Mouse (Mus musculus) splenic B cell, adult 2 months (primary cell): ENCODE data around the gene Ifnlr1.
"Not testable (repeated sequence)": the region's sequence is repeated elsewhere in the genome, so short reads cannot be mapped to it uniquely, and the experiment has no call there.

ENCODE experiments used
- DNase-seq: peaks from one replicate; pipeline ENCODE4 v3.0.0-alpha.2; 2011; ENCODE audit warnings: low read depth, low spot score
- H3K27me3 ChIP-seq: 2 replicates; pipeline ENCODE4 v1.6.1; 2012; ENCODE audit warnings: mild to moderate bottlenecking, low read length, moderate library complexity, mixed read lengths; ENCODE audit not compliant: control insufficient read depth, poor library complexity, insufficient read depth, severe bottlenecking
- H3K36me3 ChIP-seq: 2 replicates; pipeline ENCODE4 v1.6.1; 2012; ENCODE audit warnings: mild to moderate bottlenecking, low read length, moderate library complexity, mixed read lengths; ENCODE audit not compliant: control insufficient read depth, poor library complexity, insufficient read depth, severe bottlenecking

Gene Ifnlr1

GRCm38 (mm10) chr4:135709072-135709564 lies 23.0 kb downstream of the Ifnlr1 start:
- no peaks in the 10 kb centered on the region for H3K27me3 ChIP-seq
- no peaks in the 10 kb centered on the region for H3K36me3 ChIP-seq
- DNase-seq: peak; percentile 85

DNA sequence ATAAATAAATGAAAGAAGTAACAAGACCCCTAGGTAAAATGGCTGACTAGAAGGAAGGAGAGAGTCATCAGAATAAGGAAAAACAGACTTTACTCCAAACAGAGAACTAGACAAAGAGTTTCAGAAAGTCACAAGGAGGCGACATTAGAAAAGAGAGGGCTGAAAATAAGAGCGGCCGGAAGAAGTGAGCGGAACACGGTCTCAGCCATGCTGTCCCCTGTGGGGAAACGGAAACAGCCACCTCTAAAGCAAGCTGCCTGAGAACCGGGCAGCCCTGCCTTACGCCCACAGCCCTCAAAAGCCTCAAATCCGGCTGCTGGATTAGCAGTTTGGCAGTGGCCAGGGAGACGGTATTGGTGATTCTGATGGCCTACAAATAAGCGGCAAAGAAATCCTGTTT lies 23.5 kb downstream of the Ifnlr1 start:
- Histone ChIP-seq H3K36me3 (no peaks in the 10 kb centered on the region), H3K27me3 (no peaks in the 10 kb centered on the region)
- DNase-seq: peak; percentile 59

- no peaks in the 10 kb centered on the region for H3K27me3 ChIP-seq
- DNase-seq: no peak
- no peaks in the 10 kb centered on the region for H3K36me3 ChIP-seq
These were observed 24.3 kb downstream of the Ifnlr1 start for GRCm38 (mm10) chr4:135710392-135710791.

- no peak for DNase-seq
- Histone ChIP-seq H3K27me3 (no peaks in the 10 kb centered on the region), H3K36me3 (no peaks in the 10 kb centered on the region)
These were observed 28.7 kb downstream of the Ifnlr1 start for GRCm38 (mm10) chr4:135714776-135715175.

DNA sequence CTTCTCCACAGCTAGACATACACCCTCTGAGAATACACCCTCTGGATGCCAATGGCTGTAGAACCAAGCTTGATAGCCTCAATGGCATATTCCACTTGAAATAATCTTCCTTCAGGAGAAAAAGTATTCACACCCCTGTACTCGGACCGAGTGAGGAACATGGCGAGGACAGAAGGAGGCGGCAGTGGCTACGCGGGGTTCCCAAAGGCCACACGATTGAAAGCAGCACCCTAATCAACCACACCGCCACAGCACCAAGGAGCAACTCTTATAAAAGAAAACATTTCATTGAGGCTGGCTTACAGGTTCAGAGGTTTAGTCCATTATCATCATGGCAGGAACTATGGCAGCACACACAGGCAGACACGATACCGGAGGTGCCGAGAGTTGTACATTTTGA lies 30.4 kb downstream of the Ifnlr1 start:
- not testable (repeated sequence) for H3K36me3 ChIP-seq, H3K27me3 ChIP-seq, DNase-seq

DNA sequence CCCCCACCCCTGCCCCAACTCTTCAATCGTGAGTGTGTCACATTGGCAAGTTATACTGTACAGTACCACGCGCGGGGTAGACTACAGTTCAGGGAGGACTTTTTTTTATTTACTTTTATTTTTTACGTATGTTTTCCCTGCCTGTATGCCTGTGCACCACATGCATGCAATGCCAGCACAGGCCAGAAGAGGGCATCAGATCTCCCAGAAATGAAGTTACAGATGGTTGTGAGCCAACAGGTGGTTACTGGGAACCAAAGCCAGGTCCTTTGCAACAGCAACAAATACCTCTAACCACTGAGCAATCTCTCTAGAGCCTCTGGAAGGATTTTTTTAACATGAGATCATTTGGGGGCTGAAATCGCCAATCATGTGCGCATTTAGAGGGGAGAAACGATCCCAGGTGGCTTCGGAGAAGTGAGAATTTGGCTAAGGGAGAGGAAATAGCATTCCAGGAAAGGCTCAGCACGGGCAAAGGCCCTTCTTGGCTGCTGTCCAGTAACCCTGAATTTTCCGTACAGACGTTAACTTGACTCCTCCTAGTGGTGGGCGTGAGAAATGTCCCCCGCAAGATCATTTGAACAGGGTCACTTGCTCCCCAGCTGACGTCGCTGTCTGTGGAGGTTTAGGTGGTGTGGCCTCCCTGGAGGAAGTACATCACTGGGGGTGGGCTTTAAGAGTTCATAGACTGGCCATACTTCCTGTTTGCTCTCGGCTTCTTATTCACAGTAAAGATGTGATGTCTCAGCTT lies 36.6 kb downstream of the Ifnlr1 start:
- peak; percentile 27 for DNase-seq
- Histone ChIP-seq H3K27me3 (no peaks in the 10 kb centered on the region), H3K36me3 (no peaks in the 10 kb centered on the region)

- no peak for DNase-seq
- Histone ChIP-seq H3K36me3 (no peaks in the 10 kb centered on the region; the same call in 1 of the 2 replicates), H3K27me3 (no peaks in the 10 kb centered on the region)
These were observed 40.3 kb downstream of the Ifnlr1 start for GRCm38 (mm10) chr4:135726416-135726815.

GRCm38 (mm10) chr4:135727817-135728216 lies 41.7 kb downstream of the Ifnlr1 start, which contains the start of gene Il22ra1:
Gene Il22ra1, plus strand, starts transcription at chr4:135728172.
- no peaks in the 10 kb centered on the region for H3K27me3 ChIP-seq
- H3K36me3 ChIP-seq: no peaks in the 10 kb centered on the region; the same call in 1 of the 2 replicates
- no peak for DNase-seq

GRCm38 (mm10) chr4:135730204-135730603 lies 44.1 kb downstream of the Ifnlr1 start:
- DNase-seq: no peak

GRCm38 (mm10) chr4:135730951-135731350 lies 44.9 kb downstream of the Ifnlr1 start:
- H3K36me3 ChIP-seq: no peaks in the 10 kb centered on the region; the same call in 1 of the 2 replicates
- no peak for DNase-seq
- H3K27me3 ChIP-seq: no peaks in the 10 kb centered on the region

More at GRCm38 (mm10) chr4:135730204-135730603, 44.1 kb downstream of the Ifnlr1 start:
- H3K27me3 ChIP-seq: no peaks in the 10 kb centered on the region
- H3K36me3 ChIP-seq: no peaks in the 10 kb centered on the region; the same call in 1 of the 2 replicates

GRCm38 (mm10) chr4:135733901-135734300 lies 47.8 kb downstream of the Ifnlr1 start:
- DNase-seq: no peak
- Histone ChIP-seq H3K27me3 (no peaks in the 10 kb centered on the region), H3K36me3 (no peaks in the 10 kb centered on the region; the same call in 1 of the 2 replicates)

DNA sequence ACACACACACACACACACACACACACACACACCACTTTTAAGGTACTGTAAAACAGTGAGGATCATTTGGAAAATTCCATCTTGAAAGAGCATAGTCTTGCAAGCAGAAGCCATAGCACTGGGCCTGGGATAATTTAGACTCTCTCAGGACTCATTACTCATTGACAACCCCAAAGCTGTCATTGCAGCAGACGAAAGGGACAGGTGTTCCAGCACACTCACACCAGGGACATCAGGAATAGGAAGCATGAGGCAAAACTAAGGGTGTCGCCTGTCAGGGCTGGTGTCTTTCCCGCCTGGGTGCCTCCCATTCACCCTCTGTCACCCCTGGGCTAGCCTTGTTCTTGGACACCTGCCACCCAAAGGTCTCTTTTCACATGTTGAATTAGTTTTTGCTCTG lies 50.8 kb downstream of the Ifnlr1 start:
- Histone ChIP-seq H3K27me3 (no peaks in the 10 kb centered on the region; the same call in 1 of the 2 replicates), H3K36me3 (no peaks in the 10 kb centered on the region)
- DNase-seq: no peak

DNA sequence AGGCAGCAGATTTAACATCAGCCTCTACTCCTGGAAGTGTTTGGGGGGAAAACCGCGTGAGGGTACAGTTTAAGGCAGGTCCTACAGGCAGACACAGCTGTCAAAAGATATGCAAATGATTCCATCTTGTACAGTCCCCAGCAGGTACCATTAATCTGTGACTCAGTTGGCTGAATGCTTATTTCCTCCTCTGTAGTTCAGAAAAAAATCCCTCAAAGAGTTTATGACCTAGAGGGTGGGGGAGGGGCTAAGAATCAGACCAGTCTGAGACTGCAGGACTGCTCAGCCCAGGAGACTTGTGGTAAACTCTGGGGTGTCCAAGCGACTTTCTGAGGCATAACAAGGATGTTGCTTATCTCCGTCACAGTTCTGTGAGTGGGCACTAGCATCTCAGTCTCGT lies 52.1 kb downstream of the Ifnlr1 start:
- DNase-seq: peak; percentile 20
- H3K27me3 ChIP-seq: no peaks in the 10 kb centered on the region; the same call in 1 of the 2 replicates
- H3K36me3 ChIP-seq: no peaks in the 10 kb centered on the region

DNA sequence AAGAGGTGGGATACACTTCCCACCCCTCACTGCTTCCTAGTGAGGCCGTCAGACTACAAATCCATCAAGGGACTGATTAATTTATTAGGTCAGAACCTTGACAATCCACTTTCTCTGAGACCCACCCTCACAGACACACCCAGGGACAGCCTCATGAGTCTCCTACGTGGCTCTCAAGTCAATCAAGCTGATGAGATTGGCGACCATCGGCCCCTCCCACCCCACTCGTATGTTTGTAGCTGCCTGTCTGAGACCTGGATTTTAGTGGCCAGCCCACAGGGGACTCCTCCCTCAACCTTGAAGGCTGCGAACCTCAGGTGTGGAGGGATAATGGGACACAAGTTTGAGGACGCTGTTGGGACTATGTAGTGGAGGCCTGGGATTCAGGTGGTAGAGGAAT lies 53.1 kb downstream of the Ifnlr1 start:
- no peaks in the 10 kb centered on the region; the same call in 1 of the 2 replicates for H3K27me3 ChIP-seq
- DNase-seq: no peak
- H3K36me3 ChIP-seq: no peaks in the 10 kb centered on the region

- Histone ChIP-seq H3K27me3 (no peaks in the 10 kb centered on the region; the same call in 1 of the 2 replicates), H3K36me3 (no peaks in the 10 kb centered on the region)
- DNase-seq: no peak
These were observed 53.6 kb downstream of the Ifnlr1 start for GRCm38 (mm10) chr4:135739672-135740071.
